Mouse (Mus musculus) ES-Bruce4 (cell line): ENCODE data around the gene Bcl2l12.

Experiments
- CTCF ChIP-seq: IDR thresholded peaks from one replicate; pipeline ENCODE4 v1.8.1; 2011; ENCODE audit warnings: low read depth, low read length
- EP300 ChIP-seq: IDR thresholded peaks from 2 replicates; pipeline ENCODE4 v1.6.1; 2011; ENCODE audit warnings: low read depth, low read length; ENCODE audit not compliant: insufficient read depth
- POLR2A ChIP-seq: IDR thresholded peaks from one replicate; pipeline ENCODE4 v1.8.1; 2011; ENCODE audit warnings: low read length; ENCODE audit not compliant: insufficient read depth

DNA sequence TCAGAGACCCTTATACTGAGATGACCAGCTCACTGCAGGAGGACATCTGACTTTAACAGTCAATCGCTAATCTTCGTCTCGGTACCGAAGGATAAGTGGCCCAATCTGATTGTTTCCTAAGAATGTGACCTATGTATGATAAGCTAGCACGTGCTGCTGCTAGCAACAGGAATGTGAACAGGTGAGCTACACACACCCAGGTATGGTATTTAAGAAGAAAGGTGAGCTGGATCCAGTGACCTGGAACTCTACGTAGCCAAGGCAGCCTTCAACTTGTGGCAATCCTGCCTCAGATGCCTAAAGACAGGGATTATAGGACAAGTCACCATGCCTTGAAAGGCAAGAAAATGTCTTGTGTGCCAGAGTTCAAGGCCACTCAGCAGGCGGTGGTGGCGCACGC, 39.9 kb upstream of the Bcl2l12 start:
- no peak for TF ChIP-seq CTCF
- TF ChIP-seq POLR2A, result no peak
- no peak for TF ChIP-seq EP300
